Mouse (Mus musculus) hindbrain, embryonic 14.5 days (tissue): ENCODE results near the gene Matk. TPM values are rescaled to one million over a fixed set of nuclear protein-coding genes. Genes with fewer than 3 reads are reported as not detected.

Source experiments
- ATAC-seq: fragments of 200-750 bp; cut with Nextera tagmentation; 2 replicates; pipeline ENCODE4 v1.8.0; 2017; ENCODE audit warnings: moderate number of reproducible peaks, mild to moderate bottlenecking, moderate TSS enrichment, moderate library complexity; ENCODE audit not compliant: low FRiP score
- DNase-seq: peaks from one replicate; pipeline ENCODE4 v3.0.0-alpha.2; 2015; ENCODE audit warnings: low spot score
- H3K27ac ChIP-seq: fragments of 300-500 bp; sonication (generic); 2 replicates; pipeline ENCODE4 v1.5.1; 2014; ENCODE audit warnings: mild to moderate bottlenecking, moderate library complexity
- H3K27me3 ChIP-seq: fragments of 300-500 bp; sonication (generic); 2 replicates; pipeline ENCODE4 v1.6.1; 2014; ENCODE audit warnings: mild to moderate bottlenecking, low read length, mixed read lengths; ENCODE audit not compliant: control insufficient read depth, insufficient read depth
- H3K36me3 ChIP-seq: fragments of 300-500 bp; sonication (generic); replicated peaks from 2 replicates; pipeline ENCODE4 v1.6.1; 2014; ENCODE audit not compliant: control insufficient read depth, insufficient read depth
- H3K4me1 ChIP-seq: fragments of 300-500 bp; sonication (generic); replicated peaks from 2 replicates; pipeline ENCODE4 v1.6.1; 2014; ENCODE audit warnings: antibody characterized with exemption, low read length, mixed read lengths; ENCODE audit not compliant: control insufficient read depth, insufficient read depth
- H3K4me2 ChIP-seq: fragments of 300-500 bp; sonication (generic); replicated peaks from 2 replicates; pipeline ENCODE4 v1.6.1; 2014; ENCODE audit warnings: mild to moderate bottlenecking, moderate library complexity
- H3K4me3 ChIP-seq: fragments of 300-500 bp; sonication (generic); replicated peaks from 2 replicates; pipeline ENCODE4 v1.5.1; 2014; ENCODE audit warnings: mild to moderate bottlenecking, low read length
- H3K9ac ChIP-seq: fragments of 300-500 bp; sonication (generic); 2 replicates; pipeline ENCODE4 v1.6.1; 2014
- H3K9me3 ChIP-seq: fragments of 300-500 bp; sonication (generic); 2 replicates; pipeline ENCODE4 v1.6.1; 2016; ENCODE audit warnings: low read length; ENCODE audit not compliant: control insufficient read depth
- WGBS: fragments of 180-500 bp; shearing (Covaris S2); extraction: QIAGEN DNeasy Blood & Tissue Kit; methylation state at CpG from one replicate; pipeline ENCODE4 v1.1.7; 2014; 5-methylcytosine and 5-hydroxymethylcytosine counted together
- microRNA-seq: library from miRNA; unstranded; fragments of <30 nt; microRNA quantifications from one replicate; pipeline ENCODE4, GENCODE M21; 2016
- polyA plus RNA-seq: library from polyadenylated mRNA; unstranded; fragments of >200 nt; fragmentation: Nextera tagmentation; extraction: Ambion mirVana; gene quantifications from 2 replicates; pipeline ENCODE4 v1.2.1, GENCODE M21; 2014

Gene Matk
- polyA plus RNA-seq, 1 experiment from 2014 or later = 30.2 TPM

GRCm38 (mm10) chr10:81303761-81304160 lies 51.0 kb downstream of the Matk start:
- H3K27ac ChIP-seq = no peak overlapping the region
- no peak for DNase-seq
- no peaks in the 10 kb centered on the region; the same call in 1 of the 2 replicates for H3K4me1 ChIP-seq
- H3K4me3 ChIP-seq = no peak overlapping the region
- H3K4me2 ChIP-seq = no peak overlapping the region
- H3K9ac ChIP-seq = no peak overlapping the region
- no peaks in the 10 kb centered on the region for H3K27me3 ChIP-seq
- no peak for ATAC-seq
- H3K9me3 ChIP-seq = no peaks in the 10 kb centered on the region
- WGBS = 79% methylated on average over 7 of the region's 7 CpGs
- peaks cover 33% of the 10 kb centered on the region for H3K36me3 ChIP-seq

- Histone ChIP-seq H3K36me3 (peaks cover 42% of the 10 kb centered on the region), H3K9ac (no peak overlapping the region), H3K4me2 (no peak overlapping the region), H3K4me3 (no peak overlapping the region), H3K27me3 (no peaks in the 10 kb centered on the region), H3K9me3 (no peaks in the 10 kb centered on the region), H3K4me1 (no peaks in the 10 kb centered on the region; the same call in 1 of the 2 replicates), H3K27ac (no peak overlapping the region)
- ATAC-seq (no peak), DNase-seq (no peak)
- 28% methylated on average over 6 of the region's 9 CpGs for WGBS
These were observed 52.0 kb downstream of the Matk start for GRCm38 (mm10) chr10:81304597-81305238.

GRCm38 (mm10) chr10:81305663-81306062 lies 52.9 kb downstream of the Matk start:
- WGBS = 93% methylated on average over 14 of the region's 14 CpGs
- Histone ChIP-seq H3K9me3 (no peaks in the 10 kb centered on the region), H3K36me3 (peaks cover 52% of the 10 kb centered on the region), H3K4me1 (no peaks in the 10 kb centered on the region; the same call in 1 of the 2 replicates), H3K9ac (no peak overlapping the region), H3K27me3 (no peaks in the 10 kb centered on the region), H3K27ac (no peak overlapping the region), H3K4me3 (no peak overlapping the region), H3K4me2 (no peak overlapping the region)
- no peak for ATAC-seq
- no peak for DNase-seq

GRCm38 (mm10) chr10:81306173-81306668 lies 53.5 kb downstream of the Matk start:
- Histone ChIP-seq H3K36me3 (peaks cover 58% of the 10 kb centered on the region), H3K27me3 (no peaks in the 10 kb centered on the region), H3K4me2 (no peak overlapping the region), H3K27ac (no peak overlapping the region), H3K9me3 (no peaks in the 10 kb centered on the region), H3K9ac (no peak overlapping the region), H3K4me3 (no peak overlapping the region), H3K4me1 (no peaks in the 10 kb centered on the region; the same call in 1 of the 2 replicates)
- WGBS = 94% methylated on average over 12 of the region's 12 CpGs
- ATAC-seq (no peak), DNase-seq (no peak)

GRCm38 (mm10) chr10:81306837-81307682 lies 54.3 kb downstream of the Matk start:
- H3K4me2 ChIP-seq = no peak overlapping the region
- H3K36me3 ChIP-seq = peaks cover 66% of the 10 kb centered on the region
- no peaks in the 10 kb centered on the region for H3K27me3 ChIP-seq
- ATAC-seq = no peak
- H3K9ac ChIP-seq = no peak overlapping the region
- DNase-seq = no peak
- no peaks in the 10 kb centered on the region; the same call in 1 of the 2 replicates for H3K4me1 ChIP-seq
- no peak overlapping the region for H3K4me3 ChIP-seq
- no peak overlapping the region for H3K27ac ChIP-seq
- WGBS = 95% methylated on average over 21 of the region's 21 CpGs
- no peaks in the 10 kb centered on the region for H3K9me3 ChIP-seq

GRCm38 (mm10) chr10:81309571-81309970 lies 56.8 kb downstream of the Matk start:
- ATAC-seq = no peak
- Histone ChIP-seq H3K36me3 (peaks cover 90% of the 10 kb centered on the region), H3K9me3 (no peaks in the 10 kb centered on the region), H3K9ac (no peak overlapping the region), H3K4me2 (no peak overlapping the region), H3K4me1 (no peaks in the 10 kb centered on the region), H3K4me3 (no peak overlapping the region), H3K27me3 (no peaks in the 10 kb centered on the region), H3K27ac (no peak overlapping the region)
- 87% methylated on average over 5 of the region's 5 CpGs for WGBS
- no peak for DNase-seq

Small RNA genes lying within 50 kb of the gene (microRNA-seq; reads per million reads assigned to microRNA genes)
- gene Mir3057 = 14.2 reads per million, percentile 33 among the genes with 10 or more reads in this experiment

Other genes with a start within 250 kb of the Matk start
- 17.7 and 20.9 TPM in 2 replicates for gene Gng7, start 238.0 kb upstream of the Matk start, polyA plus RNA-seq
- 29.7 and 32.2 TPM in 2 replicates for gene Diras1, start 227.3 kb upstream of the Matk start, polyA plus RNA-seq
- gene Slc39a3, start 215.5 kb upstream of the Matk start, polyA plus RNA-seq = 33.7 and 33.8 TPM in 2 replicates
- 260 and 276 TPM in 2 replicates for gene Sgta, start 192.8 kb upstream of the Matk start, polyA plus RNA-seq
- 35.9 and 37.2 TPM in 2 replicates for gene Thop1, start 182.9 kb upstream of the Matk start, polyA plus RNA-seq
- gene Creb3l3, start 154.1 kb upstream of the Matk start, polyA plus RNA-seq = 0.09 and 0.32 TPM in 2 replicates
- 222 and 230 TPM in 2 replicates for gene Map2k2, start 147.0 kb upstream of the Matk start, polyA plus RNA-seq
- 12.4 and 14.4 TPM in 2 replicates for gene Zbtb7a, start 117.7 kb upstream of the Matk start, polyA plus RNA-seq
- 43.7 and 48.3 TPM in 2 replicates for gene Pias4, start 85.0 kb upstream of the Matk start, polyA plus RNA-seq
- 413 and 447 TPM in 2 replicates for gene Eef2, start 76.3 kb upstream of the Matk start, polyA plus RNA-seq
- gene Dapk3, start 69.9 kb upstream of the Matk start, polyA plus RNA-seq = 68.2 and 76.7 TPM in 2 replicates
- 0.33 TPM in 1 of 2 replicates, not detected in the other for gene 4930442H23Rik, start 69.1 kb upstream of the Matk start, polyA plus RNA-seq
- 0.14 TPM in 1 of 2 replicates, not detected in the other for gene Nmrk2, start 50.9 kb upstream of the Matk start, polyA plus RNA-seq
- gene Atcay, start 22.1 kb upstream of the Matk start, polyA plus RNA-seq = 80.2 and 83.1 TPM in 2 replicates
- gene Zfr2, start 19.8 kb upstream of the Matk start, polyA plus RNA-seq = 24.2 and 25.4 TPM in 2 replicates
- gene Mrpl54, start 14.0 kb downstream of the Matk start, polyA plus RNA-seq = 136 and 142 TPM in 2 replicates
- 26.4 and 31.5 TPM in 2 replicates for gene Apba3, start 14.0 kb downstream of the Matk start, polyA plus RNA-seq
- 3.9 and 6.0 TPM in 2 replicates for gene Tjp3, start 38.6 kb downstream of the Matk start, polyA plus RNA-seq
- gene Pip5k1c, start 40.0 kb downstream of the Matk start, polyA plus RNA-seq = 137 and 151 TPM in 2 replicates
- 18.7 and 20.6 TPM in 2 replicates for gene Cactin, start 68.2 kb downstream of the Matk start, polyA plus RNA-seq
- 4.3 and 5.4 TPM in 2 replicates for gene Tbxa2r, start 75.8 kb downstream of the Matk start, polyA plus RNA-seq
- gene Gipc3, start 90.3 kb downstream of the Matk start, polyA plus RNA-seq = not detected in 2 replicates
- 29.0 and 34.0 TPM in 2 replicates for gene Hmg20b, start 97.5 kb downstream of the Matk start, polyA plus RNA-seq
- 7.8 and 10.0 TPM in 2 replicates for gene Mfsd12, start 104.6 kb downstream of the Matk start, polyA plus RNA-seq
- gene 4930404N11Rik, start 112.9 kb downstream of the Matk start, polyA plus RNA-seq = 0.30 and 0.59 TPM in 2 replicates
- gene Fzr1, start 125.6 kb downstream of the Matk start, polyA plus RNA-seq = 119 and 125 TPM in 2 replicates
- gene Dohh, start 131.5 kb downstream of the Matk start, polyA plus RNA-seq = 68.9 TPM in 2 replicates
- gene Gm48551, start 131.5 kb downstream of the Matk start, polyA plus RNA-seq = 5.5 and 5.7 TPM in 2 replicates
- 1.9 and 2.2 TPM in 2 replicates for gene Gm48552, start 136.1 kb downstream of the Matk start, polyA plus RNA-seq
- 0.84 and 1.3 TPM in 2 replicates for gene Smim24, start 140.1 kb downstream of the Matk start, polyA plus RNA-seq
- gene Nfic, start 202.7 kb downstream of the Matk start, polyA plus RNA-seq = 17.3 and 25.8 TPM in 2 replicates
- gene Celf5, start 229.8 kb downstream of the Matk start, polyA plus RNA-seq = 46.6 and 55.9 TPM in 2 replicates
- 53.8 and 59.0 TPM in 2 replicates for gene Ncln, start 243.5 kb downstream of the Matk start, polyA plus RNA-seq
- gene S1pr4, start 247.2 kb downstream of the Matk start, polyA plus RNA-seq = 0.70 and 0.81 TPM in 2 replicates